Mouse (Mus musculus) midbrain, embryonic 11.5 days (tissue): ENCODE measurements at regions not wholly inside any gene's neighbourhood (a gene's known extent, or its start where the extent isn't known, plus 50 kb on each side); places are given as distances from the start of the nearest gene placed in this dataset.
A peak's percentile ranks its signal among the peaks of the same experiment; 100 is the strongest.

ENCODE experiments used
- ATAC-seq: fragments of 200-750 bp; cut with Nextera tagmentation; 2 replicates; pipeline ENCODE4 v1.8.0; 2017; ENCODE audit warnings: moderate TSS enrichment, moderate library complexity; ENCODE audit not compliant: low FRiP score
- DNase-seq: peaks from one replicate; pipeline ENCODE4 v3.0.0; 2015; ENCODE audit warnings: low spot score; ENCODE audit errors: missing footprints
- H3K27ac ChIP-seq: fragments of 300-500 bp; sonication (generic); 2 replicates; pipeline ENCODE4 v1.5.1; 2014; ENCODE audit warnings: low read depth, low read length
- H3K27me3 ChIP-seq: fragments of 300-500 bp; sonication (generic); 2 replicates; pipeline ENCODE4 v1.6.1; 2014; ENCODE audit warnings: mild to moderate bottlenecking, low read length, moderate library complexity, mixed read lengths; ENCODE audit not compliant: control insufficient read depth, insufficient read depth
- H3K36me3 ChIP-seq: fragments of 300-500 bp; sonication (generic); 2 replicates; pipeline ENCODE4 v1.6.1; 2014; ENCODE audit warnings: mild to moderate bottlenecking, low read length, moderate library complexity, mixed read lengths; ENCODE audit not compliant: control insufficient read depth, insufficient read depth
- H3K4me1 ChIP-seq: fragments of 300-500 bp; sonication (generic); 2 replicates; pipeline ENCODE4 v1.6.1; 2014; ENCODE audit warnings: low read length; ENCODE audit not compliant: control insufficient read depth, insufficient read depth
- H3K4me2 ChIP-seq: fragments of 300-500 bp; sonication (generic); 2 replicates; pipeline ENCODE4 v1.6.1; 2014; ENCODE audit warnings: mild to moderate bottlenecking, moderate library complexity
- H3K4me3 ChIP-seq: fragments of 300-500 bp; sonication (generic); 2 replicates; pipeline ENCODE4 v1.5.1; 2014; ENCODE audit warnings: low read depth, low read length
- H3K9ac ChIP-seq: fragments of 300-500 bp; sonication (generic); 2 replicates; pipeline ENCODE4 v1.6.1; 2014; ENCODE audit warnings: low read length
- H3K9me3 ChIP-seq: fragments of 300-500 bp; sonication (generic); 2 replicates; pipeline ENCODE4 v1.6.1; 2016; ENCODE audit warnings: low read length; ENCODE audit not compliant: control insufficient read depth
- WGBS: fragments of 180-500 bp; shearing (Covaris S2); extraction: QIAGEN DNeasy Blood & Tissue Kit; methylation state at CpG from one replicate; pipeline ENCODE4 v1.1.7; 2014; 5-methylcytosine and 5-hydroxymethylcytosine counted together

DNA sequence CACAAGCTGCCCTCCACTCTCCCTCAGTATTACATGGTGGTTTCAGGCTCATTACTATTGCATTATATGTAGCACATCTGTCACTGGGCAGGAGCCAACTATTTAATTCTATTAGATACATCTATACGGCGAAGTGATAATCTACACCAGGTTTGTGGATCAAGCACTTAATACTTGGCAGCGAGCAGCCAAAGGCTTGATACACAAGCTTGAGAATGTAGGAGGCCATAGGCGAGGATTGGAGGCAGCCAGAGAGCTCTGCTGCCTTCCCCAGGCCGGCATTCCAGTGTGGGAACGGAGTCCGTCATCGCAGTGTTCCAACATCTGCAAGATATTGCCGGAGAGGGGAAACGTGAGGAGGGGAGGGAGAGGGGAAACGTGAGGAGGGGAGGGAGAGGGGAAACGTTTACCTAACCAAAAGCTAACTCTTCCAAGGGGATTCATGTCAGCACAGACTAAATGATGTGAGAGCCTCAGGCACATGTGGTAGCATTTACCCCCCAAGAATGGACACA is 109.6 kb upstream of the Habp2 start:
- no peak overlapping the region for H3K4me2 ChIP-seq
- DNase-seq (no peak), ATAC-seq (no peak)
- no peaks in the 10 kb centered on the region for H3K9me3 ChIP-seq
- H3K4me1 ChIP-seq: no peaks in the 10 kb centered on the region
- WGBS: 75% methylated on average over 12 of the region's 12 CpGs
- no peak overlapping the region for H3K4me3 ChIP-seq
- H3K36me3 ChIP-seq: no peaks in the 10 kb centered on the region
- no peak overlapping the region for H3K27ac ChIP-seq
- no peak overlapping the region for H3K9ac ChIP-seq
- no peaks in the 10 kb centered on the region for H3K27me3 ChIP-seq

DNA sequence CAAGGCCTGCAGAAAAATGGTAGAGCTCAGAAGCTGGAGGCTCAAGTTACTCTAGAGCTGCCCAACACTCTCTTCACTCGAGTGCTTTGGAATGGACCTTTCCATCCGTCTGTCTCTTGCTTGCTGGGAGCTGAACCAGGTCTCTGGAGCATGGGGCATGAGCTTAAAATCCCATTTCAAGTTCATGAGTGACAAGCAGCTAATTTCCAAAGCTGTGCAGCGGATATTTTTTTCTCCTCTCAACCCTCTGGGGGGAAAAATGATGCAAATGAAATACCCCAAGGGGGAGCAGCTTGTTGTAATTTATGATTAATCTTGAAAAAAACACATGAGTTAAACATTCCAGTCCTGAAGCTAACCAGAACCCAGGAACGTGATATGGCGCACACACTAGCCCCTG is 101.2 kb upstream of the Habp2 start:
- no peak overlapping the region for H3K4me2 ChIP-seq
- H3K9me3 ChIP-seq: no peaks in the 10 kb centered on the region
- ATAC-seq: no peak
- H3K27me3 ChIP-seq: no peaks in the 10 kb centered on the region
- H3K4me3 ChIP-seq: no peak overlapping the region
- no peaks in the 10 kb centered on the region for H3K4me1 ChIP-seq
- H3K36me3 ChIP-seq: no peaks in the 10 kb centered on the region
- WGBS: 87% methylated on average over 5 of the region's 5 CpGs
- H3K9ac ChIP-seq: no peak overlapping the region
- H3K27ac ChIP-seq: no peak overlapping the region
- no peak for DNase-seq

DNA sequence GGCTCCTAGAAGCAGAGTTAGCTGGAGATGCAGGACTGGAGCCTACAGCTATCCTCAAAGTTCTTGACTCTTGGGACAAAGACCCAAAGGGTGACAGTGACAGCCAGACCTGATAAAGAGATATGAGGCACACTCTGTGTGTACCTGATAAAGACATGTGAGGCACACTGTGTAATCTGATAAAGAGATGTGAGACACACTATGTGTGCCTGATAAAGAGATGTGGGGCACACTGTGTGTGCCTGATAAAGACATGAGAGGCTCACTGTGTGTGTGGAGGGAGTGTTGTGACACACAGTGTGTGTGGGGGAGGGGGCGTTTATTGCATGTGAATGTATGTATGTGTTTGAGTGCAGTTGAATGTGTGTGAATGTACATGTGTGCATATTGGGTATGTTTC is 97.8 kb upstream of the Habp2 start:
- Histone ChIP-seq H3K9ac (no peak overlapping the region), H3K4me1 (no peaks in the 10 kb centered on the region), H3K27me3 (no peaks in the 10 kb centered on the region), H3K4me2 (no peak overlapping the region), H3K27ac (no peak overlapping the region; the same call in 1 of the 2 replicates), H3K4me3 (no peak overlapping the region), H3K9me3 (no peaks in the 10 kb centered on the region), H3K36me3 (no peaks in the 10 kb centered on the region)
- DNase-seq: no peak
- WGBS: 81% methylated on average over 1 of the region's 1 CpGs
- ATAC-seq: no peak

DNA sequence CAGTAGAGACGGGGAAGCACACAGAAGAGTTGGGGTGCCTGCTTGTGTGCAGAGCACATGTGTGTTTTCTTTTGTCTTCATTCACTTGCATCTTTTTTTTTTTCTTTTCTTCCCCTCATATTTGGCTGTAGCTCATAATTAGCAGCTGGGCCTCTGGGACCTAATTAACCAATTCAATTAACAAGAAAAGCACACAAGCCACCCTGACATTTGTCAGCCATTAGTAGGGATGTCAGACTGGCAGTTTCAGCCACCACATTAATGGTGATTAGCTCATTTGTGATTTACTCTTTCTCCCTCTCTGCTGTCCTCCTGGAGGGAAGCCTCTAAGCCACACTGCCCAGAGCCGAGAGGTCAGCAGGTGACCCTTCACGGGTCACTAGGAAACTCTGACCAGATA is 96.7 kb upstream of the Habp2 start:
- H3K4me1 ChIP-seq: no peaks in the 10 kb centered on the region
- H3K4me2 ChIP-seq: no peak overlapping the region
- no peaks in the 10 kb centered on the region for H3K9me3 ChIP-seq
- no peak overlapping the region for H3K27ac ChIP-seq
- no peaks in the 10 kb centered on the region for H3K36me3 ChIP-seq
- 27% methylated on average over 3 of the region's 3 CpGs for WGBS
- no peak overlapping the region for H3K4me3 ChIP-seq
- H3K27me3 ChIP-seq: no peaks in the 10 kb centered on the region
- ATAC-seq: no peak
- DNase-seq: no peak
- no peak overlapping the region for H3K9ac ChIP-seq

DNA sequence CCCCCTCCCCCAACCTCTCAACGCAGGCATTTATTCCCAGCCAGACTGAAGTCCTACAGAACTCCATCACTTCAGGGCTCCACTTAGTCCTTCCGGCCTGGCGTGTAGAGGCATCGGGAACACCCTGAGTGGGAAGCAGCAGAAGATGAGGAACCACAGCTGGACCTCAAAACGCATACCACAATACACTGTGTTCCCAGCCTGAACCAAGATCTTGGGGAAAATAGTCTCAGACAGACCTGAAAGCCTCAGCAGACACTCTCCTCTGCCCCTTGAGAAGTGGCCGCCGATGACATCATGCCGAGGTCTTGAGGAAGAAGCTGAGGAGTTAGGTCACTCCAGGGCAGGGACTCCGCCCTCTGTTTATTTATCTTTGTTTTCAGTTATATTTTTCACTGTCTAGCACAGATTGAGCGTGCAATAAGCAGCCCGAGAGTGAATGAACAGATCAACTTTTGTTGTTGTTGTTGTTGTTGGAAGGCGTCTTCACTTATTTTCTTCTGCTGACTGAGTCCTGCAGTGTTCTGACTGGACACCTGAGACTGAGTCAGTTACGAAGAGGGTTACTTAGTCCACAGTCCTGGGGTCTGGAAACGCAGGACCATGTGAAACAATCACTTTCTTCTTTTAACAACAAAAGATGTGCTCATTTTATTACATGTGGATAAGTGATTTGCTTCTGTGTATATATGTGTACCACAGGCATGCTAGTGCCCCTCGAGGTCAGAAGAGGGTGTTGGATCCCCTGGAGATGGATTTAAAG is 88.3 kb upstream of the Habp2 start:
- peak; percentile 82 for DNase-seq
- Histone ChIP-seq H3K27ac (no peak overlapping the region), H3K36me3 (no peaks in the 10 kb centered on the region), H3K9ac (no peak overlapping the region), H3K4me3 (no peak overlapping the region), H3K27me3 (no peaks in the 10 kb centered on the region), H3K9me3 (no peaks in the 10 kb centered on the region), H3K4me1 (no peaks in the 10 kb centered on the region), H3K4me2 (no peak overlapping the region)
- ATAC-seq: no peak
- WGBS: 90% methylated on average over 15 of the region's 15 CpGs

DNA sequence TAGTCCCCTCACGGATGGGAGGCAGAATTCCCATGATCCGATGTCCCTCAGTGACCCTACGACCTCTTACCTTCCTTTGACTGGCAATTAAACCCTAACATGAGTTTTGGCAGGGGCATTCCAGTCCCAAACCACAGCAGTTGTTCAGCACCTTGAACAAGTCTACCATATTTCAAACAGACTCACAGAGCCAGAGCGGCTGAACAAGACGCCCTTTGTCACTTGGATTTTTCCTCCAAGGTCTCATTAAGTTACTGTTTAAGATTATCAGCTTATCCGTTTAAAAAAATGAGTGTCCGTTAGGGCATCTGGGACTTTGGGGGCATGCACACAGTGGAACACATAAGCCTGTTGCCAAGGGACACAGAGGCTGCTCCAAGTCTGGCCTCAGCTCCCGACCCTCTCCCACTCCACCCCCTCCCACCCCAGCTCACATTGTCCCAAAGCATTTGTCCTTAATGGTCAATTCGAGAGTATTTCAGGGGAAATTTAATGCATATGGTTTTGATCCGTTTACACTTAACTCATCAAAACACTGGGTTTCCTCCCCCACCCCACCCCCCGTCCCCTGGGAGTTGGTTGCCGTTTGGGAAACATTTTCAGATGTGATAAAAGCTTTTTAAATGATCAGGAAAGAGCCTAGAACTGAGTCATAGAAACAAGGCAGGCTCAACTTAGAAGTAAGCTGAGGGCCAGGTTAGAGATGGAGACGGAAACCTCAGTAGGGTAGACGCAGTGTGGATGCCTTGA is 87.4 kb upstream of the Habp2 start:
- no peak for ATAC-seq
- Histone ChIP-seq H3K27me3 (no peaks in the 10 kb centered on the region), H3K27ac (no peak overlapping the region), H3K9ac (no peak overlapping the region), H3K9me3 (no peaks in the 10 kb centered on the region), H3K36me3 (no peaks in the 10 kb centered on the region), H3K4me2 (no peak overlapping the region), H3K4me1 (no peaks in the 10 kb centered on the region), H3K4me3 (no peak overlapping the region)
- peak; percentile 81 for DNase-seq
- 58% methylated on average over 14 of the region's 14 CpGs for WGBS

DNA sequence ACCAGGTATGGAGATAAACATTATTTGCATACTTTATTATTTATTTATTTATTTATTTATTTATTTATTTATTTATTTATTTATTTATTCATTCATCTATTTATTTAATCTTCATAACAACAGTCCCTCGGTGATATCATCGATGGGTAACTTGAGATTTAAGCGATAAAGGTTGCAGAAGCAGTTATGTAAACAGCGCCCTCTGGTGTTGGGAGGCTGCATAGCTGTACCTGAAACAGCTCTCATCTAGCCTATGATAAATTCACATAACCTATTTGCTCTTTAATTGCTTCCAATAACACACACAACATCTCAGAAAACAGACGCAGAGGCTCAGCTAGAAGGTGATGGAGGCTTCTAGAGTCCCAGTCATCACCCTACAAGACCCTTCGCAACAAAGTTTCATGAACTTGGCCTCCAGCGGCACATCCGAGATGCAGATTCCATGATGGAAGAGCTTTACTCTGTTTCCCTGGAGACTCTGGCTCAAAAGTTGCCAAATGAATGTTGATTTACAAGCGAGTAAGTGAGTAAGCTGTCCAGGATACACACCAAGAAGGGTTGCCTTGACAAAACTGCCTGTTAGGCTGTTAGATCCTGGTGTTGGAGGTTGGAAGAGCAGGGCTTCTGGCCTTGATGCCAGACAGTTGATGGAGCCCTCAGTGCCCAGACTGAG is 85.8 kb upstream of the Habp2 start:
- no peaks in the 10 kb centered on the region for H3K9me3 ChIP-seq
- no peak overlapping the region for H3K4me2 ChIP-seq
- H3K9ac ChIP-seq: no peak overlapping the region
- no peak overlapping the region for H3K27ac ChIP-seq
- no peak overlapping the region for H3K4me3 ChIP-seq
- H3K36me3 ChIP-seq: no peaks in the 10 kb centered on the region
- no peaks in the 10 kb centered on the region for H3K27me3 ChIP-seq
- 82% methylated on average over 9 of the region's 9 CpGs for WGBS
- no peaks in the 10 kb centered on the region for H3K4me1 ChIP-seq
- DNase-seq (peak; percentile 94), ATAC-seq (no peak)

DNA sequence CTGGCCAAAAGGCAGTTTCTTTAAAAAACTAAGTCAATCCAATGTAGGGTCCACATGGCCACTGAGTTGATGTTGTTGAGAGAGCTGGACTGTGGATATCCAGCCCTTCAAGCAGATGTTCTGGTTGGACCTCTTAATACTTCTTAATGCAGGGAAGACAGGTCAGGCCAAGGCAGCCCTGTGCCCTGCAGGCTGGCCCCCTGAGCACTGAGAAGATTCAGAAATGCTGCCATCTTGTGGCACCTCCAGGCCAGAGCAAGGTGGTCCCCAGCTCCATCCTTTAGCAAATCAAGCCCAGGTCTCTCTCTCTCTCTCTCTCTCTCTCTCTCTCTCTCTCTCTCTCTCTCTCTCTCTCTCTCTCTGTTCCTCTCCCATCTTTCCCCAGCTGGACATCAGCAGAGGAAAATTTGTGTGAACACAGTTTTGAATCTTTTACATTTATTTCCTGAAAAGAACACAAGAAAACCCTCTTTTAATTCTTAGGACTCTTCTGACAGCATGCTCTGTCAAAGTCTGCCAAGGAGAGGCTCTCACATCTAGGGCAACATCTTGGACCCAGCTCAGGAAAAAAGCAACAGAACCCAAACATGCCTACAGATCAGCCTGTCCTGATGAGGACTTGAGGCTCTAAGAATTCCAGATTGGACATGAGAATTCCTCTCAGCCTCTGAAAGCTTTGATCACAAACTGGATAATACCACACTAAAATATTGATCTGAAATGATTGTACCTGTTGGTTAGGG is 85.0 kb upstream of the Habp2 start:
- Histone ChIP-seq H3K27me3 (no peaks in the 10 kb centered on the region), H3K9me3 (no peaks in the 10 kb centered on the region), H3K4me1 (no peaks in the 10 kb centered on the region), H3K36me3 (no peaks in the 10 kb centered on the region), H3K9ac (no peak overlapping the region), H3K4me3 (no peak overlapping the region), H3K27ac (no peak overlapping the region), H3K4me2 (no peak overlapping the region)
- ATAC-seq (peak; percentile 78), DNase-seq (peak; percentile 95)
